Mouse (Mus musculus) yolk sac, embryonic 10.5 days (tissue): Measurements from ENCODE around the gene Mmel1.

Source experiments
- DNase-seq: peaks from one replicate; pipeline ENCODE4 v3.0.0-alpha.2; 2017; ENCODE audit warnings: low spot score

Gene Mmel1

DNA sequence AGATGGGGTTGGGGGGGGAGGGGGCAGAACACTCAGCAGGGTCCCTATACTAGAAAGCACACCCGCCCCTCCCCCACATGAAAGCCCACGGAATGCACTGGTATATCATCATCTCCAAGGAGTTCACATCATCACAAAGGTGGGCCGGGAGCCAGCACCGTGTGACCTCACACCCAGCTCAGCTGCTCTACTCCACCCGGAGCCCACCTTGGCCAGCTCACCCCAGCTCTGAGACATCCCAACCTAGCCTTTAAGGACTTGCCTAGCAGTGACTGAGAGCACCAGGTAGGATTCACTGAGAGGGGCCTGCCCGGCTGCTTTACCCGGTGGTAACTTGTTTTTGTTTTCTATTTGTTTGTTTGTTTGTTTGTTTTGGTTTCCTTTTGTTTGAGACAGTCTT, at the start of gene Mmel1:
Gene Mmel1 (plus strand): TSS at position 146 of the 400 bp plus-strand sequence.
- DNase-seq = no peak

DNA sequence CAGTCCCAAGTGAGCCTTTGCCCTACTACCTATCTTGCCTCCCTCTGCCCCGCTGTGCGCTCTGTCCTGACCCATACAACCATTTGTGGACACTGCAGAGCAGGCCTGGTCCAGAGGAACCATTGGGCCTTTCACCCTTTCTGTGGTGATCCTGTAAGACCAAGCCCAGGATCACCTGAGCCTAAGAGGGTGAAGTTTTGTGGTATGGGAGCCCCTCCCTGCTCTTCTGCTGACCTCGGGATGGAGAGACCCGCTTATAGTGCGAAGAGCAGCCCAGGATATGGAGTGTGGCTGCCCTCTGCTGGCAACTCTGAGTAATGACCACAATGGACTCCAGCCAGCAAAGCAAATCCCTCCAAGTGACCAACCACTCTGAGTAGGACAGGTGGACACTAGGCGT, 43.7 kb upstream of the Mmel1 start:
- peak; percentile 41 for DNase-seq

DNA sequence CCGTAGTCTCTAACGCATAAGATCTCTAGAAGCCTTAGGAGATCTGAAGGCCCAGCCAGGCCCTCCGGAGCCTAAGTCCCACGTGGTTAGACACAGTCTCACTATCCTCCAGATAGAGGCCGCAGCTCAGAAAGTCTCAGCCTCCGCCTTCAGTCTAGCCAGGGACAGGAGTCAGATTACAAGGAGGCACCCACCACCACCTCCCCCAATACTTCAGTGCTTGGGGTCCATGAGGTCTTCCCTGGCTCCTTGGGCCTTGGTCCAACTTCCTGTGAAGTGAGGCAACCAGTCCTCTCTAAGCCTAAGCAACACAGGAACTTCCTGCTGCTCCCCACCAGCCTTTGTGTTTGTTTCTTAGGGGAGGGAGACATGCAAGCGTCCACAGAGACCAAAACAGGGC, 43.2 kb upstream of the Mmel1 start:
- no peak for DNase-seq

DNA sequence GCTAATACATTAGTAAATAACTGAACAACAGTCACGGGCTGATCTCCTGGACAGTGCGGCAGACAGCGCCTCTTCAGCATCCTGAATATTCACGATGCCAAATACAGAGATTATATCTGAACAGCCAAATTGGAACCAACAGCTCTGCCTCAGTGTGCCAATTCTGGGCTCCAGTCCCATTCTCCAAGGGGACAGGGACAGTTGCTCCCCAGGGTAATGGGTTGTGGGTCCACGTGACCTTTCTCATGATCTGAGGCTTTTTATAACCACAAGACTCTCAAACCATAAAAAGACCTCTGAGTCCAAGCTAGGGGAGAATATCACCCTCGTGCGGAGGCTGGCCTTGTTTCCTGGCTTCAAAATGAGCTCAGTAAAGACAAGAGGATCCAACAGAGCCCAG, 42.2 kb upstream of the Mmel1 start:
- DNase-seq = no peak

- DNase-seq = no peak
Measured at GRCm38 (mm10) chr4:154827861-154828610, 41.3 kb upstream of the Mmel1 start.

DNA sequence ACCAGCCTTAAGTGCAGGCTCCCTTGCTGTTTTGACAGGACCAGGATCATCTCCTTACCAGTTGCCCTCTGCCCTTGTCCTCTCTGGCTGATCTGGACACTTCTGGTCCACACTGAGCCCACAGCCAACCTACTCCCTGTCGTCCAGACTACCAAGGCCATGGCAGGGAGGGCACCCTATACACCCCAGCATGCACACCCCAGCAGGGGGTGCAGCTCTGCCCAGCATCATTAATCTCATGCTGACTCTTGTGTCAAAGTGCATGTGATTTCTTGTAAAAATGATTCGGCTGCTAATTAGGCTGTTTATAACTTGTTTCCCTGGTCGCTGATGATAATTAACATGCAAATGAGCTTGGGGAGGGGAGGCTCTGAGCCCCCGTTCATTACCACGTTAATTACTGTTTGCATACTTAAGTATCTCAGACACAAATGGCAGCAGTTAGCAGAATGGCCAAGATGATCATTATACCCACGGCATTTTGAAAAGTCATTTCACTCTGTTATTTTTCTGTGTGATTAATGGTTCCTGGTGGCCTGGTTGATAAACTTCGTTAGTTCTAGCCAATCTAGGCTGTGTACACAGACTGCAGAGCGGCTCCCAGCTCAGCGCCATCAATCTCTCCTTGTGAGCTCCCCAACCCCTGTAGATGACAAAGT, 37.3 kb upstream of the Mmel1 start:
- DNase-seq = no peak

DNA sequence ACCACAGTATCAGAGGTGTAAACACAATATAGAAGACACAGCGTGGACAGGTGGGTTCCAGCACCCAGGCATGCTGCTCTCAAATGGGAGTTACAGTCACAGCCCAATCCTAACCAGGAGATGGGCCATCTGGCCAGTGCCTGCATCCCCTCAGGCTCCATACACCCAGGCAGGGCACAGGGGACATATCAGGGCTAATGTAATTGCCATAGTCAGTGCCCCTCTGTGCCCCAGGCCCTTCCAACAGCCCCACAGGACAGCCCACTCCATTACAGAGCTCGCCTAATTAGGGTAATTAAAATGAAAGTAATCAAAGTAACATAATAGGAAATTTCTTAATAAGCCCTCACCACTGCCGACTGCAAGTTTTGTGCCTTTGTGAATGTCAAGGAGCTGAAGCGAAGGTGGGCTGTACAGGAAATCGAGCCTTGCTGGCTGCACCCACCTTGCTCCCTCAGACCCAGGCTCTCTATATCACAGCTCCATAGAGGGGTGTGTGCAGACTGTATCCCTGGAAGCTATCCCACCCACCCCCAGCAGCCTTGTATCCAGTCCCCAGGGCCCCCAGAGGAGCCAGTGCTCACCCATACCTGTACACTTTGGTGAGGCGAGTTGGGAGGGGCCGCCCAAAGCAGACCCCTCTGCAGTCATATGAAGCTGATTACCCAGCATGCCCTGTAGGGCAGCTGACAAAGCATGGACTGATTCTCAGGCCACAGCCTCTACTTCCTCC, 33.0 kb upstream of the Mmel1 start:
- no peak for DNase-seq

DNA sequence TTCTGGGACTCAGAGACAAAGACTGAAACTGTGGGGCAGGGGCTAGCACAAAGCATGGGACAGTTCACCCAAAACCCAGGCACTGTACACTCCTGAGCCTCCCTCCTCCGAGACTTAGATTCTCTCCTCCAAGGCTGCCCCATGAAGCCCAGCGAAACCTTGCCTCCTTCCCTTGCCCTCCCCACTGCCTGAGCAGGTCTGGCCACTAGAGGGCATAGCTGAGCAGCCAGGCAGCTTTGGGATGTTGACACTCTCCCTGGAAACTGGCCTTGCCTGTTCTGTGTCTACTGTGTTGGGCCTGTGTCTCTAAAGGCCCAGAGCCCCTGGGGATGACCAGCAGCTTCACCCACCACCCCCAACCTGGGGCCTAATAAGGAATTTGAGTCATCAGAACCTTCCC, 32.2 kb upstream of the Mmel1 start, which contains the start of gene Ttc34:
Gene Ttc34 (plus strand): TSS at position 290 of the 400 bp plus-strand sequence.
- no peak for DNase-seq

GRCm38 (mm10) chr4:154838741-154839140, 30.6 kb upstream of the Mmel1 start:
- no peak for DNase-seq

GRCm38 (mm10) chr4:154839406-154839805, 30.0 kb upstream of the Mmel1 start:
- no peak for DNase-seq

DNA sequence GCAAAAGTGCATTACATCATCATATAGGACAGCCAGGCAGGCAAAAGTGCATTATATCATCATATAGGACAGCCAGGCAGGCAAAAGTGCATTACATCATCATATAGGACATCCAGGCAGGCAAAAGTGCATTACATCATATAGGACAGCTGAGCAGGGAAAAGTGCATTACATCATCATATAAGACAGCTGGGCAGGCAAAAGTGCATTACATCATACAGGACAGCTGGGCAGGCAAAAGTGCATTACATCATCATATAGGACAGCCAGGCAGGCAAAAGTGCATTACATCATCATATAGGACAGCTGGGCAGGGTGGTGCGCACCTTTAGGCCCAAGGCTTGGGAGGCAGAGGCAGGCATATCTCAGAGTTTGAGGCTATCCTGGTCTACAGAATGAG, 16.7 kb upstream of the Mmel1 start:
- DNase-seq = no peak

DNA sequence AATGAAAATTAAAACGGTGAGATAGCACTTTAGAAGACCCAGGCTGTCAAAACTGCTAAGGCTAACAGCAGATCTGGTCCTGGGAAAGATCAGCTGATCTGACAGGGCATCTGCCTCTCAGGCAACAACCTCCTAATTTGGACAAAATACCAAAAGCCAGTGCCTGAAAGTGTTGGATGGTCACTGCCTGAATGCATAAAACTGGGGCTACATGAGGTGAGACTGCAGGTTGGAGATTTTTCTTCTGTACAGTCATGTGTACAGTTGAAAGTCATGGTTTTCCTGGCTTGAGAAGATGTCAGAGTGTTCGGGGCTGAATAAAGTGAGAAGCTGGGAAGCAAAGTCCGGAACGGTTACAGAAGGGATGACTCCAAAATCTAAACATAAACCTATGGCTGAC, 15.5 kb upstream of the Mmel1 start:
- no peak for DNase-seq

DNA sequence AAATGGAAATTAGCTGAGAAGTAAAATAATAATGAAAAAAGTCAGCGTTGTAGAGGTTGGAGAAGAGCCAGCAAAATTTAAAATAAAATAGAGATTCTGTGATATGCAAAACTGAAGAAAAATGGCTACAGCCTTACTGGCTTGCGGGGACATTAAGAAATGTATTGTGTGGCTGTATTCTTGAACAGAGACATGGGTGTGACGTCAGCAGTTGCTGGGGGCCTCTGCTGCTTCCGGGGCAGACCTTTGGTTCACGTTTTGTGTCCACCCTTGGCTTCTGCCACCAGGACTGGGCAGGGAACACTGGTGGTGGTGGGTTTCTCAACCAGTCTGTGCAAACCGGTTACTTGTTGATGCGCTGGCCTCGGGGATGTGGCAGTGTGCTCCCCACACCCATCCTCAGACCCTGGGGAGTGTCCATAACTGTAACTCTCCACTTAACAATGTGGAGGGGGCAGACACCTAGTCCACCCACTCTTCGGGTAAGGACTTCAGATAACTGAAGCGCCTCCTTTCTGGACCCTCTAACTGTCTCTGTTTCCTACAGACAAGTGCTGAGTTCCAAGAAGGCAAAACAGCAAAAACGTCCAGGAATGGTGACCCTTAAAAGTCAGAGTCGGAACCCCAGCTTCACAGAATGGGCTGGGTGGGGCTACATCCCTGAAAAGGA, 14.6 kb upstream of the Mmel1 start:
- no peak for DNase-seq

DNA sequence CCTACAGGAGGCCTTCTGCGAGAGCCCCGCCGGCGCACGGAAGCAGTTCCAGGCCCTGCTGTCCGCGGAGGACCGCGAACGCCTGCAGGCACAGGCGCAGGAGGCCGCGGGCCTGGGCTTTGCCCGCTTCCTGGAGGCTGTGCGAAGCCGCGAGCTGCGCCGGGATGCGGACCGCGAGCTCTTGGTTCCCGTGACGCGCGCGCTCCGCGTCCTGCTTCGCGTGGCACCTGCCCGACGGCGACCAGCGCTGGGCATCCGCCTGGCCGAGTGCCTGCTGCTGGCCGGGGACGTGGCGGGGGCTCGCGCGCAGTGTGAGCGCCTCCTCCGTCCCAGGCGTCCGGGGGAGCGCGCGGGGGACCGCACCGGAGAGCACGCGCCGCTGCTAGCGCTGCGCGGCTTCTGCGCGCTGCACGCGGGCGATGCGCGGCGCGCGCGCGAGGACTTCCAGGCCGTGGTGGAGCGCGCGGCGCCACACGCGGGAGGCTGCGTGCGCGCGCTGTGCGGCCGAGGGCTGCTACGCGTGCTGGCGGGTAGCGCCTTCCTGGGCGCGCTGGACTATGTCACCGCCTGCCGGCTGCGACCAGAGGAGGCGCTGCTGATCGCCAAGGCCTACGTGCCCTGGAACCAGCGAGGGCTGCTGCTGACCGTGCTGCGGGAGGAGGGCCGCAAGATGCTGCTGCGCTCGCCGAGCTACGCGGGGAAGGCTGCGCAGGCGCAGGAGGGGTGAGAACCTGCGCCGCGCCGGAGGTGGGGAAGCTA, 13.5 kb upstream of the Mmel1 start:
- DNase-seq = peak; percentile 62

GRCm38 (mm10) chr4:154856480-154856837, 12.9 kb upstream of the Mmel1 start:
- DNase-seq = no peak

DNA sequence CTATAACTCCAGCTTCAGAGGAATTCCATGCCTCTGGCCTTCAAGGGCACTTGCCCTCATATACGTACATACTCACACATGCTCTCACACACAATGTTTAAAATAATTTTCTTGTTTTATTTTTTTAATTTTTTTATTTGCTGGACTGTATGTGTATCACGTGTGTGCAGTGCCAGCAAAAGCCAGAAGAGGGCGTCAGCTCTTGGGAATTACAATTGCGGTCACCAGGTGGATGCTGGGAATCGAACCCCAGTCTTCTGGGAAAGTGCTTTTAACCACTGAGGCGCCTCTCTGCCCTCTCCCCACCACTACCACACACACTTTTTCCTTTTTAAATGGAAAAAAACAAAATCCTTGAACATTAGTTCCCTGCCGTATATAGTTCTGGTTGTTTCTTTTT, 12.5 kb upstream of the Mmel1 start:
- DNase-seq = no peak

DNA sequence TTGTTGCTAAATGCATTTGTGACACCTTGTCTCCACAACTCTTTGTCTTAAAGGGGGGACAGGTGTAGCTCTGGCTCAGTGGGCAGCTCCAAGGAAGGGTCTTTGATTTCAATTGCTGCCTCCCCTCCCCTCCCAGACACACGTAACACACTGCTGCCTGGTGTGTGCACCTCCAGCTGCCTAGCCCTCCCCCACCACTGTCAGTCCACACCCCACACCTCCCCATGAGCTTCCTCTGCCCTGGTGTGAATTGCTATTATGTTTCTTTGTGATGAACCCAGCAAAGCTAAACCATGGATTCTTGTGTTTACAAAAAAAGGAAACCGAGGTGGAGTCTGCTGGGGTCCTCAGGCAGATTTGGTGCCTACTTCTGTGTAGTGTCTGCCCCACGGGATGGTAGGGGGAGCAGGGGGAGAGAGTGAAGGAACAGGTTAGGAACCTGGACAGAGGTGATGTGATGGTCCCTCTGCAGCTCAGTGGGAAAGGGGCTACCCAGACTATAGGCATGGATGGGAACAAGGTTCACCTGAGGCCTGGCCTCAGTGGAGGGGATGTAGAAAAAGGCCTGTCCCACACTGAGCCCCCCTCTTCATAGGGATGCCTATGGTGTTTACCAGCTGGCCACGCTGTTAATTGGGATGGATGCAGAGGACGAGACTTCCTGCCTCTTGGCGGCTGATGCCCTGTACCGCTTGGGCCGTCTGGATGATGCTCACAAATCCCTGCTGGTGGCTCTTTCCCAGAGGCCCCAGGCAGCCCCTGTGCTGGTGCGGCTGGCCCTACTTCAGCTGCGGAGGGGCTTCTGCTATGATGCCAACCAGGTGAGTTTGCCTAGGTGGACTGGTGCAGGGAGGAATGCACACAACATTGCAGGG, 11.8 kb upstream of the Mmel1 start:
- no peak for DNase-seq

- DNase-seq = no peak
Measured at GRCm38 (mm10) chr4:154858601-154859000, 10.8 kb upstream of the Mmel1 start.

DNA sequence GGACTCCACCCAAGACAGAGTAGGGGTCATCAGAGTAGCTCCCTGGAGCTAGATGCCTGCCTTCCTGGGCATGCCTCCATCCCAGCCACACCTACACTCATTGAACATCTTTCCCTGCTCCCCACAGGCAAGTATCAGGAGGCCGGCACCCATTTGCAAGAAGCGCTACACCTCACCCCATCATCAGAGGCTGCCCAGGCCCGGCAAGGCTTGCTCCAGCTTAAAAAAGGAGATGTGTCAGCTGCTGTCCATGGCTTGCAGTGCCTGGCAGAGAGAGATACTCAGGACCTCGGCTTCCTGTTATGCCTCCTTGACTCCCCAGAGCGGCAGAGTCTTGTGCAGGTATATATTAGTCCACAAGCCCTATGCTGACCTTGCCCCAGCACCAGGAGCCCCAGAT, 7.4 kb upstream of the Mmel1 start:
- no peak for DNase-seq

- no peak for DNase-seq
Measured at GRCm38 (mm10) chr4:154863436-154863935, 5.9 kb upstream of the Mmel1 start.
